In genomic region chr10:117453406-117454170, GRCm38 (mm10) we compare ENCODE assay signal across 27 mouse cellular contexts.
"Had no signal": no experiment of that assay in that cellular context is flagged by ENCODE, and none has a peak within 500 bp of the region (broad histone marks: within the 10 kb centered on the region; RNA-seq: fewer than 3 reads in every experiment).

No protein-coding gene starts in this region.

- DNase-seq: cerebellum, adult 9-10 months; cerebellum, adult 9-11 months; cerebellum, postnatal 10 days; cerebellum, postnatal 14 days; cerebellum, postnatal 25 days; cerebellum, postnatal 36 days; embryo, embryonic 11 days; forebrain, postnatal 0 days; gastrocnemius, adult 2 months; gastrocnemius, postnatal 10 days; gastrocnemius, postnatal 14 days; gastrocnemius, postnatal 25 days; gastrocnemius, postnatal 36 days; heart, adult 11 months; heart, adult 18-20 months; heart, adult 2 months had no signal

- H3K9me3 ChIP-seq: embryonic facial prominence, embryonic 10.5 days; embryonic facial prominence, embryonic 12.5 days; embryonic facial prominence, embryonic 13.5 days; embryonic facial prominence, embryonic 15.5 days; forebrain, embryonic 10.5 days; forebrain, embryonic 13.5 days; forebrain, embryonic 15.5 days; heart, embryonic 10.5 days had no signal

- H3K4me3 ChIP-seq: embryonic facial prominence, embryonic 10.5 days; embryonic facial prominence, embryonic 12.5 days; embryonic facial prominence, embryonic 13.5 days; embryonic facial prominence, embryonic 15.5 days; erythroblast, embryonic 14.5 days; forebrain, embryonic 10.5 days; forebrain, embryonic 13.5 days; forebrain, embryonic 15.5 days; gastrocnemius, adult 2 months; heart, adult 2 months; heart, embryonic 10.5 days had no signal

- H3K36me3 ChIP-seq: embryonic facial prominence, embryonic 10.5 days; embryonic facial prominence, embryonic 12.5 days; embryonic facial prominence, embryonic 13.5 days; embryonic facial prominence, embryonic 15.5 days; forebrain, embryonic 10.5 days; forebrain, embryonic 15.5 days; heart, embryonic 10.5 days had no signal

- H3K27ac ChIP-seq: embryonic facial prominence, embryonic 10.5 days; embryonic facial prominence, embryonic 12.5 days; embryonic facial prominence, embryonic 15.5 days; forebrain, embryonic 10.5 days; forebrain, embryonic 13.5 days; forebrain, embryonic 15.5 days; gastrocnemius, adult 2 months; heart, adult 2 months; heart, embryonic 10.5 days had no signal

- H3K4me1 ChIP-seq: embryonic facial prominence, embryonic 12.5 days; forebrain, embryonic 15.5 days had no signal

- H3K4me2 ChIP-seq: embryonic facial prominence, embryonic 12.5 days; embryonic facial prominence, embryonic 13.5 days; embryonic facial prominence, embryonic 15.5 days; forebrain, embryonic 13.5 days; forebrain, embryonic 15.5 days had no signal

- ATAC-seq: forebrain, embryonic 13.5 days; forebrain, embryonic 14.5 days; forebrain, embryonic 15.5 days; forebrain, embryonic 16.5 days; forebrain, postnatal 0 days had no signal

- H3K27me3 ChIP-seq: embryonic facial prominence, embryonic 12.5 days; embryonic facial prominence, embryonic 15.5 days; forebrain, embryonic 15.5 days had no signal

- H3K9ac ChIP-seq: embryonic facial prominence, embryonic 12.5 days; embryonic facial prominence, embryonic 13.5 days; embryonic facial prominence, embryonic 15.5 days; forebrain, embryonic 13.5 days; forebrain, embryonic 15.5 days; forebrain, postnatal 0 days had no signal
